Mouse (Mus musculus) megakaryocyte, embryonic 14.5 days (primary cell): Measurements from ENCODE around the gene Scfd2. TPM values are rescaled to one million over a fixed set of nuclear protein-coding genes. Genes with fewer than 3 reads are reported as not detected.
A peak's percentile ranks its signal among the peaks of the same experiment; 100 is the strongest.

Experiments
- H3K27me3 ChIP-seq: replicated peaks from 2 replicates; pipeline ENCODE3; 2012; ENCODE audit warnings: inconsistent platforms
- H3K36me3 ChIP-seq: replicated peaks from 2 replicates; pipeline ENCODE3; 2012; ENCODE audit warnings: low read length, inconsistent platforms, mixed read lengths
- H3K4me1 ChIP-seq: 2 replicates; pipeline ENCODE4 v1.6.1; 2012; ENCODE audit warnings: inconsistent platforms
- H3K4me3 ChIP-seq: replicated peaks from 2 replicates; pipeline ENCODE3; 2012; ENCODE audit warnings: moderate library complexity, mild to moderate bottlenecking, inconsistent platforms
- H3K9me3 ChIP-seq: 2 replicates; pipeline ENCODE4 v1.6.1; 2012; ENCODE audit warnings: inconsistent platforms
- FLI1 ChIP-seq: IDR thresholded peaks from 2 replicates; pipeline ENCODE4 v1.6.1; 2012; ENCODE audit warnings: low read length, inconsistent platforms, mixed read lengths
- GATA1 ChIP-seq: IDR thresholded peaks from 3 replicates; pipeline ENCODE4 v1.6.1; 2012; ENCODE audit warnings: mixed read lengths, low read length, inconsistent platforms, borderline replicate concordance
- polyA plus RNA-seq: library from polyadenylated mRNA; stranded (reverse); fragments of >175 nt; gene quantifications from 2 replicates; pipeline ENCODE4 v1.2.3, GENCODE M21; 2012; ENCODE audit warnings: low replicate concordance; ENCODE audit not compliant: insufficient read depth

The Scfd2 gene
- polyA plus RNA-seq, 1 experiment = 2.5 TPM

DNA sequence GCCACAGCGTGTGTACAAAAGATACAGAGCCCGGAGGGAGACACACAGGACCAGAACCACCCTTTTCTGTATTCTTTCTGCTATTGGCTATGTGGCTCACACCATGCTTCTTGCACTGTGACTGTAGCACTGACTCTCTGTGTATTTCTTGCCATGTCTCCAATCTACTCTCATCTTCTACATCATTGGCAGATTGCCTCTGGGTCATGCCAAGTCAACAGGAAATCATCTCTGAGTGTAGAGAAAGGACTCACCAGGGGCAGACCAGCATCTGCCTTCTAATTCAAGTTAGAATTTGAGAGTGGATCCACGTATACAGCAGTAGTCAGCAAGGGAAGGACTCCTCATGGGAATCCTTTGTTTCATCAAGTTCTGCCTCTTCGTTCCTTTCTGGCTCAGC lies 308.9 kb downstream of the Scfd2 start:
- peaks cover 29% of the 10 kb centered on the region for H3K4me1 ChIP-seq
- no peak for TF ChIP-seq GATA1
- TF ChIP-seq FLI1 = no peak
- H3K4me3 ChIP-seq = no peak overlapping the region
- peaks cover 4% of the 10 kb centered on the region for H3K27me3 ChIP-seq
- no peaks in the 10 kb centered on the region for H3K9me3 ChIP-seq
- no peaks in the 10 kb centered on the region for H3K36me3 ChIP-seq

- no peaks in the 10 kb centered on the region for H3K36me3 ChIP-seq
- peaks cover 1% of the 10 kb centered on the region for H3K27me3 ChIP-seq
- H3K9me3 ChIP-seq = no peaks in the 10 kb centered on the region
- H3K4me1 ChIP-seq = peaks cover 39% of the 10 kb centered on the region
- TF ChIP-seq GATA1 (no peak), FLI1 (no peak)
- H3K4me3 ChIP-seq = no peak overlapping the region
Observed at GRCm38 (mm10) chr5:74218524-74218923, 313.0 kb downstream of the Scfd2 start.

GRCm38 (mm10) chr5:74215125-74215524 lies 316.4 kb downstream of the Scfd2 start:
- Histone ChIP-seq H3K4me3 (no peak overlapping the region), H3K9me3 (no peaks in the 10 kb centered on the region), H3K27me3 (no peaks in the 10 kb centered on the region), H3K36me3 (no peaks in the 10 kb centered on the region), H3K4me1 (peaks cover 52% of the 10 kb centered on the region)
- TF ChIP-seq GATA1 (no peak), FLI1 (no peak)

DNA sequence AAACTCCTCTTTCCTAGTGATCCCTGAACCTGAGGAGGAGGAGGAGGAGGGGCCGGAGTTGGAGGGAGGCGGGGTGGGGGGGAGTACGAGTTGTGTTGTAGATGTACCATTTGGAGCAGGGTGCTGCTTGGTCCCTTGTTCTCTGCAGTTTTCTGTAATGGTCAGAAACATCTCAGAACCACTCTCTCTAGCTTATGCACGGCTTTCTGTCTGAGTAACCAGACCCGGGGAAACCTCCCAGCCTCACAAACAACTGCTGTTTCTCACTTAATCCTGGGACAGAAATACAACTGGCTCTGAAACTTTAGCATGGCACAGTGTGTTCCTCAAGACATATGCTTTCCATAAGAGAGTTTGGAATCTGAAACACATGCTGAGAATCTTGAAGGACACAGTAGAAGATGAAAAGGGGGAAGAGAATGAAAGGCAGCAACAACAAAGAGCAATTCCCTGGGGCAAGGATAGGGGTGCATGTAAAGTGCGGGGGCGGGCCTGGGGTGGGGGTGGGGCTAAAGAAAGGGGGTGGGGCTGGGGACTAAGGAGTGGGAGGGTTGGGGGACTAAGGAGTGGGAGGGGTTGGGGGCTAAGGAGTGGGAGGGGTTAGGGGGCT lies 317.0 kb downstream of the Scfd2 start:
- H3K36me3 ChIP-seq = no peaks in the 10 kb centered on the region
- peaks cover 55% of the 10 kb centered on the region for H3K4me1 ChIP-seq
- H3K9me3 ChIP-seq = no peaks in the 10 kb centered on the region
- no peaks in the 10 kb centered on the region for H3K27me3 ChIP-seq
- no peak for TF ChIP-seq GATA1
- no peak for TF ChIP-seq FLI1
- H3K4me3 ChIP-seq = no peak overlapping the region

GRCm38 (mm10) chr5:74211346-74211745 lies 320.2 kb downstream of the Scfd2 start:
- Histone ChIP-seq H3K4me3 (no peak overlapping the region), H3K4me1 (peaks cover 59% of the 10 kb centered on the region), H3K27me3 (peaks cover 5% of the 10 kb centered on the region), H3K9me3 (no peaks in the 10 kb centered on the region), H3K36me3 (no peaks in the 10 kb centered on the region)
- TF ChIP-seq FLI1 (no peak), GATA1 (no peak)

- TF ChIP-seq GATA1 (no peak), FLI1 (no peak)
- Histone ChIP-seq H3K27me3 (peaks cover 5% of the 10 kb centered on the region), H3K4me1 (peaks cover 56% of the 10 kb centered on the region), H3K4me3 (no peak overlapping the region), H3K36me3 (peaks cover 4% of the 10 kb centered on the region), H3K9me3 (no peaks in the 10 kb centered on the region)
Observed at GRCm38 (mm10) chr5:74209640-74210039, 321.9 kb downstream of the Scfd2 start.

- peaks cover 7% of the 10 kb centered on the region for H3K36me3 ChIP-seq
- peaks cover 5% of the 10 kb centered on the region for H3K9me3 ChIP-seq
- peak overlapping the region; percentile 9 for H3K4me3 ChIP-seq
- peaks cover 51% of the 10 kb centered on the region for H3K4me1 ChIP-seq
- no peak for TF ChIP-seq GATA1
- TF ChIP-seq FLI1 = no peak
- peaks cover 5% of the 10 kb centered on the region for H3K27me3 ChIP-seq
Observed at GRCm38 (mm10) chr5:74208438-74208837, 323.1 kb downstream of the Scfd2 start.

DNA sequence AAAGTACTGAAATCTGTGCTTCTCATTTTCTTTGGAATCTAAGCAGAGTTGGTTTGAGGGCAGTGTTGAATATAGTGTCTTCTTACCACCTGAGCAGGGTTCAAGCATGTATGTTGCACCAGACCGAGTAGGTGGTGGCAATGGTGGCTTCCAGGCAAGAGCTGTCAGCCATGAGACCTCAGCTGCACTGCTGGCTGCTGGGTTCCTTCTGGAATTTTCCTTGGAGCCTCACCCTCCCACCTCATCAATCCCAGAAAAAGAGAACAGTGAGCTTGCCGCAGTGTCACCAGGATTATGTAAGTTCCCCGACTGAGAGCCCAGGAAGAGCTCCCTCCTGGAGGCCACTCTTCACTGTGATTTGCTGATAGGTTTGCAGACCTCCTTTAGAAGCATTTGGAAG lies 324.4 kb downstream of the Scfd2 start:
- Histone ChIP-seq H3K36me3 (peaks cover 11% of the 10 kb centered on the region), H3K4me1 (peaks cover 46% of the 10 kb centered on the region), H3K9me3 (peaks cover 16% of the 10 kb centered on the region), H3K27me3 (peaks cover 8% of the 10 kb centered on the region), H3K4me3 (no peak overlapping the region)
- no peak for TF ChIP-seq GATA1
- TF ChIP-seq FLI1 = no peak

DNA sequence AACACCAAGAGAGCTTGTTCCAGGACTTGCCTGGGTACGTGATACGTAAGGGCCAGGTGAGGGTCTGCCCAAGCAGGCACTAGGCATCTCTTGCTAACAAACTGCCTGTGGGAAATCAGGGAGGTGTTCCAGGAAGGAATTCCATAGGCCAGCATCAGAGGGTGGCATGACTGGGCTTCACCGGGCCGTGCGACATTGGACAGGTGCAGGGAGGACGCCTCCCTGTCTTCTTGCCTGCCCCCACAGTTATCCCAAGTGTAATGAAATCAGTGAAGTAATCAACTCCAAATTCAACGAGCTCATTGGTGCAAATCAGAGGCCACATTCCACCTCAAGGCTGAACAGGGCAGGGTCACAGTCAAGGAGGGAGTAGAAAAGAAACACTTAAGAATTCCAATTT lies 324.9 kb downstream of the Scfd2 start:
- H3K9me3 ChIP-seq = peaks cover 16% of the 10 kb centered on the region
- H3K27me3 ChIP-seq = peaks cover 8% of the 10 kb centered on the region
- H3K4me1 ChIP-seq = peaks cover 40% of the 10 kb centered on the region
- H3K4me3 ChIP-seq = no peak overlapping the region
- TF ChIP-seq GATA1 (no peak), FLI1 (no peak)
- peaks cover 11% of the 10 kb centered on the region for H3K36me3 ChIP-seq

- no peak for TF ChIP-seq FLI1
- TF ChIP-seq GATA1 = no peak
- Histone ChIP-seq H3K9me3 (peaks cover 16% of the 10 kb centered on the region), H3K4me1 (peaks cover 34% of the 10 kb centered on the region), H3K36me3 (peaks cover 11% of the 10 kb centered on the region), H3K4me3 (no peak overlapping the region), H3K27me3 (peaks cover 8% of the 10 kb centered on the region)
Observed at GRCm38 (mm10) chr5:74206038-74206437, 325.5 kb downstream of the Scfd2 start.
